Mouse (Mus musculus): ENCODE results near the gene Ahnak2.

- TF ChIP-seq CTCF (IDR thresholded peaks at IDR 0.05; ENCODE audit: low read depth) (no peak), EP300 (IDR thresholded peaks at IDR 0.05; ENCODE audit: low read depth) (no peak)
Observed at GRCm38 (mm10) chr12:112723028-112723330, 79.5 kb downstream of the Ahnak2 start.

Measured in liver, postnatal 0 days (tissue).